Mouse (Mus musculus): ENCODE measurements around the gene Scn3b. TPM values are rescaled to one million over a fixed set of nuclear protein-coding genes. Genes with fewer than 3 reads are reported as not detected.
A peak's percentile ranks its signal among the peaks of the same experiment; 100 is the strongest.

Gene Scn3b
- total RNA-seq, 2 experiments from 2014 or later, result 0.57 to 1.2 TPM

DNA sequence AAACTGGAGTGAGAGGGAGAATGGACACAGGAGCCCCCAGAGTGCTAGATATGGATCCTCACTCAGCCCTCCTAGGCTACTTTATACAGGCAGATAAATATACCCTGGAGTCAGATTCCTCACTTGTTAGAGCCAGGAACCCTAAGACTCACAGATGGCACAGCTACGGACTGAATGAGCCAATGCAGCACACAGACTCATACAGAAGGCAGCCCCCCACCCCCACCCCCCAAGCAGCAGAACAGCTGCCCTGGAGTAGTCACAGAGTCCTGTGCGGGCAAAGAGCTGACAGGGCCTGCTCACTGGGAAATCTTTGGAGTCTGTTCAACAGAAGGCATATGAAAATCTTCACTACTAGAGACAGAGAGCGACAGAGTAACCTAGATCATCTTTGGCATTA, 38.3 kb downstream of the Scn3b start:
- intact Hi-C loops (cut with DNase I), result no loop called here
- DNase-seq, result no peak

DNA sequence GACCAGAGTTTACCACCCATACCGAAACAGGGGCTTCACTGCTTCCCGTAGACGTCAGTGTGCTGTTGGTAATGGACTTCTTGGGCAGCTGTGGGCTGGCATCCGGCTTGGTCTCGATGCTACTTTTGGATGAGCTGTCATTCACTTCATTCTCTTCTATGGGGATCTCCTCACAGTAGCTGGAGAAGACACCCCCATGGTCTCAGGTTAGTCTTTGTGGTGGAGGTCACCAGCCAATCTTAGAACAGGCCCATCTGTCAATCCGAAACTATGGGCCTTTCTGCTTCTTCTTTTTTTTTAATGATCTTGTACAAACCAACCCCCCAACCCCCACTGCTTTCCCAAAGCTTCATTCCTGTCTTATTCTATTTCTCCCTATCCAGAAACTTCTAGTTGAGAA, 40.9 kb downstream of the Scn3b start:
- no peak for DNase-seq
- intact Hi-C loops (cut with DNase I), result no loop called here

GRCm38 (mm10) chr9:40311813-40312212, 42.8 kb downstream of the Scn3b start:
- intact Hi-C loops (cut with DNase I), result no loop called here
- no peak for DNase-seq

GRCm38 (mm10) chr9:40316865-40317660, 48.0 kb downstream of the Scn3b start:
- intact Hi-C loops (cut with DNase I), result no loop called here
- DNase-seq, result peak; percentile 61 to 62

- DNase-seq, result no peak
- intact Hi-C loops (cut with DNase I), result no loop called here
Observed at GRCm38 (mm10) chr9:40317735-40318134, 48.7 kb downstream of the Scn3b start.

DNA sequence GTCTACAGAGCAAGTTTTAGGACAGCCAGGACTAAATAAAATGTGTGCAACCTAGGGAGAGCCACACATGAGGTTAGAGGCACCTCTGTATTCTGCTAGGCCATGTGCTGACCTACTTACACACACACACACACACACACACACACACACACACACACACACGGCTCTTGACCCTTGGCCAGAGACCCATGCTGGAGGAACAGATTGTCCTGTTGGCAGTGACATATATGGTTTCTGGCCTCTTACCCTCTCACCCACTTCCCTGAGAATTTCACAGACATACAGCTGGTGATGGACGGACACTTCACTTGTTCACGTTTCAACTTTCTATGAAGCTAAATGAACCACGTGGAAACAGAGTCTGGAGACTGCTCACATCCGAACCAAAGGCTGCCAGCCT, 49.8 kb downstream of the Scn3b start:
- DNase-seq, result no peak
- intact Hi-C loops (cut with DNase I), result no loop called here

- no peak for DNase-seq
- intact Hi-C loops (cut with DNase I), result no loop called here
Observed at GRCm38 (mm10) chr9:40320405-40320804, 51.4 kb downstream of the Scn3b start.

DNA sequence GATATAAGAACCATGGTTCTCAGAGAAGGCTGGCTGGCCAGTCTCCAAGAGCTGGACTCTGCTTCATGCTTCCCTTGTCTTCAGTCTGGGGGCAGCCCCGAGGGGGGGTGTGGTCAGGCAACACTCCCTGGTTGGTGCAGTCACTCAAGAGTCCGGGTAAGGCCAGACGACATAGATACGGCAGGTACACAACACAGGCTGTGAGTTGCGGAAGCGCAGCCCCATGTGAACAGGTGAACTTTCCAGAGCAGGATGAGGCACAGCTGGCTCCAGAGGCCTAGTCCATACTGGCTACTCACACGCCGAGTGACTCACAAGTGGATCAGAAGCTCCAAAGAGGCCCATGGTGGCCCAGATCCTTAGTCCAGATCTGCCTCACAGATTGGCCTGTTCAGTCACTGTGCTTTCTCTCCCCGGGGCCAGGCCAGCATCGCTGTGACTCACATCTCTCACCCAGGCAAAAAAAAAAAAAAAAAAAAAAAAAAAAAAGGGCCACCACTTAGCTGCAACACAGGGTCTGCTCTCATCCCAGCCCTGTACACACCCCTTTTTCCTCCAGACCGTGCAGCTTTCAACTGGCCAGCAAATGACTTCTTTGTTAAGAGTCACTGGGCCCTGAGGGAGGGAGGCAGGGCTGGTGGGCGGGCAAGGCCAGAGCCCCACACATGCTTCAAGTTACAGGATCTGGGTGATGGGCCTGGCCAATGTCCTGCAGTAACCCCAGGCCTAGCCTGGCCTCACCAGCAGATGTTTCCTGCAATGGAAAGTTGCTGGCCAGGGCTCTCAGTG, 52.1 kb downstream of the Scn3b start:
- DNase-seq, result peak; percentile 83
- intact Hi-C loops (cut with DNase I), result no loop called here

GRCm38 (mm10) chr9:40321668-40322003, 52.6 kb downstream of the Scn3b start:
- no peak for DNase-seq
- intact Hi-C loops (cut with DNase I), result no loop called here

GRCm38 (mm10) chr9:40322372-40322771, 53.4 kb downstream of the Scn3b start:
- no peak for DNase-seq
- intact Hi-C loops (cut with DNase I), result no loop called here

- DNase-seq, result no peak
- intact Hi-C loops (cut with DNase I), result no loop called here
Observed at GRCm38 (mm10) chr9:40323171-40323570, 54.2 kb downstream of the Scn3b start.

DNA sequence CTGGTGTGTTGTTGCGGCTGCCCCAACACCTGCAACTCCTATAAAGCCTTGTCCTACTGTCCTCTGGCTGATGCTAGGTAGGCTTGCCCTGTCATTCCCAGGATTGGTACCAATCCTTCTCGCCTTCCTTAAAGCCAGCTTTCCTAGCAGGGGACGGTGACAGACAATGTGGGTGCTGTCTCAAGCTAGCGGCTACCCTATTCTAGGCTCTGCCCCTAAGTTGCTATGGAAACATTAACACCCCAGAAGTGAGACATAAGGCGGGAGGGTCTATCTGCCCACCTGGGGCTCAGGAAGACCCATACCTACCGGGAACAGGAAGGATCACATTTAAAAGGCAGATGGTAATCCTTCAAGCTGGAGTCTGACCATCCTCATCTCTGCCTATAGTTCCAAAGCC, 54.8 kb downstream of the Scn3b start:
- intact Hi-C loops (cut with DNase I), result no loop called here
- DNase-seq, result no peak

DNA sequence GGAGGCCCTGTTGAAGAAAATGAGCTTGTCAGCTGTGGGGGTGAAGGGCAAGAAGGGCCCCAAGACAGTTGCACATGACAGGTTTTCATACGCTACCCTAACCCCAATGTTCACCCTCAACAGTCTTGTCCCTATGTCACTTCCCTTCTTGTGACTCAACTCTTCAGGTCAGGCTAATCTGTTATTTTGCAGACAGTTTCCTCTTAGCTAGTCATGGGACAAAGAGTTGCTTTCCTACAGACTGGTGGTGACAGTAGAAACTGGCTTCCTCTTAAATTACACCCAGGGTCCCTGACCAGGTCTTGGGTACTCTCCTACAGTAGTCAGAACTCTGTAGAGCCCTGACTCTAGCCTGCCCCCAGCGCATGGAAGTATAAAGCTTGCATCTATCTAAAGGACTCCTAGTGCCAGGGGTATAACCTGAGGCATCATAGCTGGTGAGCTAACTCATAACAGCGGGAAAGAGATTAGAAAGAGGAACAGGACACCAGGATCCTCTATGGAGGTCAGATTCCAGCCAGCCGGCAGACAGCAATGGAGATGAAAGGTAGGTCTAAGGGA, 55.3 kb downstream of the Scn3b start:
- intact Hi-C loops (cut with DNase I), result no loop called here
- DNase-seq, result no peak

DNA sequence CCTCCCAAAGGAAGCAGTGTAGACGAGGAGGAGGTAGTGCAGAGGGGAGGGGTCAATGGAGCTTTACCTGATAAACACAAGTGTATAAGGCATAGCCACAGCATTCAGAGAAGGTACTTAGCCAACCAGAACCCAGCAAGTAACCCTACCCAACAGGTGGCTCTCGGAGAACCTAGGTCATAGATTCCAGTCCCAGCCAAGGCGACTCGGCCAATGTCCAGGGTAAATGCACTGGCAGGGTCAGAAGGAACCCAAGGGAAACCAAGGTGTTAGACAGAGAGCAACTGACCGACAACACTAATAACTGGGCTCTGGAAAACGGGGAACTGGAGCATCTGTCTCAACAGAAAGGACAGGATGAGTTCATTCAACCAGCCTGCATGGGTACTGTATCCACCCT, 55.8 kb downstream of the Scn3b start:
- intact Hi-C loops (cut with DNase I), result no loop called here
- no peak for DNase-seq

GRCm38 (mm10) chr9:40326260-40326915, 57.4 kb downstream of the Scn3b start:
- DNase-seq, result no peak
- intact Hi-C loops (cut with DNase I), result no loop called here

DNA sequence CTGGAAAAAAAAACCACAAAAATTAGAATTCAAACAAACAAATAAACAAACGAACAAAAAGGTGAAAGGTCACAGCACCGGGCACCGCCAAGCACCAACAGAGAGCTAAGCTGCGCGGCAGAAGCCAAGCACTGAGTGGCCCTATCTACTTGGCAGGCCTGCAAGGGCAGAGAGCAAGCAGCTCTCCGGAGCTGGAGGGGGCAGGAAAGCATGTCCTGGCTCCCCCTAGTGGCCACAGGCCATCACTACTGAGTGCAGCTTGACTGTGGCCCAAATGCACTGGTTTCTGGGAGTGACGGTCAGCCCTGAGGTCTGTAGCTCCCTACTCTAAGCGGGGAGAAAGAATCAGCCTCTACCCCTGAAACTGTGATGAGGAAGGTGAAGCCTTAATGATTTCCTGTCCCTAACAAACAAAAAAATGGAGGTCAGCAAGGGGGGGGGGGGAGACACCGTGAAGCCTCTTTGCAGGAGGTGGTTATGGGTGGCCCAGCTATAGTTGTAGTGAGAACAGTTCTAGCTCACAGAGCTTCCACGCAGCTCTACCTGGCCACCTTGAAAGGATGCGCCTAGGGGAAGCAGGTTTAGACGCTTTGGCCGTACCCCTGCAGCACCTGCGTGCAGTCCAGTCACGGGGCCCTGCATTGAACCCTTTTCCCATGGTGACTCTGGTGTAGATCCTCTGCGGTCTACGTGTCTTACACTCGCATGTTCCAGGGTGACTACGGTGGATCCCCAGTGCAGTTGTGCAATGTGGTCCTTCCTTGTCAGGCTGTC, 61.8 kb downstream of the Scn3b start:
- intact Hi-C loops (cut with DNase I), result loop anchor here (1.0 to 5.0 kb wide), 4 partner anchors 43 to 147 kb away; no protein-coding TSS in a partner anchor
- peak; percentile 92 for DNase-seq

- no peak for DNase-seq
- intact Hi-C loops (cut with DNase I), result loop anchor here (5.0 kb wide), 3 partner anchors 44 to 146 kb away; no protein-coding TSS in a partner anchor
Observed at GRCm38 (mm10) chr9:40331411-40332286, 62.6 kb downstream of the Scn3b start.

DNA sequence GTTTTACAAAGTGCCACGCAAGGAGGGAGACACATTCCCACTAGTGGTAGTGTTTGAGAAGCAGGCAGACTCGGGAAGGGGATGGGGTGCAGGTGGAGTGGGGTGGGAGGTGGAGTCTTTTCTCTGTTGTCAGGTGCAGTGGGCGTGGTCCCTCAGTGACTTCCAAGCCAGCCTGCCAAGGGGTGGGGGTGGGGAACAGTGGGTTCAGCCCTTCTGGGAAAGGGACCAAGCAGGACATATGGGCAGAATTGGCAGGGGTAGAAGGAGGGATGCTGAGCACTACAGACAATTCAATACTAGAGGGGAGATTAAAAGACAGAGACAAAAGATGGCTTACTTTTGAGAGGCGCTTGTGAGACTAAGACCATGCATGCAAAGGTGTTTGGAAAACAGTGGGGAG, 63.3 kb downstream of the Scn3b start:
- intact Hi-C loops (cut with DNase I), result loop anchor here (5.0 kb wide), 3 partner anchors 45 to 145 kb away; no protein-coding TSS in a partner anchor
- DNase-seq, result no peak

Measured in heart, postnatal 36 days (tissue).